Mouse (Mus musculus) heart, adult 9 months (tissue): ENCODE data around the gene Tifa.
A peak's percentile ranks its signal among the peaks of the same experiment; 100 is the strongest.

Experiments used
- DNase-seq, 2 experiments: peaks; one replicate each; pipeline ENCODE4 v3.0.0; 2022; ENCODE audit warnings: low spot score in 2 of 2

Gene Tifa

GRCm38 (mm10) chr3:127823886-127824863, 34.6 kb downstream of the Tifa start:
- DNase-seq: no peak

DNA sequence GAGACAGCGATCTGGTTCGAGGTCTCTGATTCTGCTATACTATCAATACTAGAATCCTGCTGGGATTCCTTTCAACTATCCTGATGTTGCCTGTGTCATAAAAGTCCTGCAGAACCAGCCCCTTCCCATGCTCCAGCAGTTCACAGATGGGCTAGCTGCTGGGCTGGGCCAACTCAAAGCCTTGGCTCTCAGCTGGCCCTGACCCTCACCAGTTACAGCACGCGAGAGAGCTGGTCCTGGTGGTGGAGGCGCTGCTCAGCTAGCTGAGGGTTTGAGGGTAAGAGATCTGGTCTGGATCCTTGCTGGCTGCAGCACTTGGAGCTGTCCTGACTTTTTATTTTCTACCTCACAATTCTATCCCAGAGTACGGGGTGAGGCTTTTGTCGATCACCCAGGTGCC, 36.9 kb downstream of the Tifa start:
- no peak for DNase-seq

GRCm38 (mm10) chr3:127827123-127827522, 37.5 kb downstream of the Tifa start:
- DNase-seq: peak; percentile 20 to 35

GRCm38 (mm10) chr3:127830183-127830582, 40.6 kb downstream of the Tifa start:
- no peak for DNase-seq

DNA sequence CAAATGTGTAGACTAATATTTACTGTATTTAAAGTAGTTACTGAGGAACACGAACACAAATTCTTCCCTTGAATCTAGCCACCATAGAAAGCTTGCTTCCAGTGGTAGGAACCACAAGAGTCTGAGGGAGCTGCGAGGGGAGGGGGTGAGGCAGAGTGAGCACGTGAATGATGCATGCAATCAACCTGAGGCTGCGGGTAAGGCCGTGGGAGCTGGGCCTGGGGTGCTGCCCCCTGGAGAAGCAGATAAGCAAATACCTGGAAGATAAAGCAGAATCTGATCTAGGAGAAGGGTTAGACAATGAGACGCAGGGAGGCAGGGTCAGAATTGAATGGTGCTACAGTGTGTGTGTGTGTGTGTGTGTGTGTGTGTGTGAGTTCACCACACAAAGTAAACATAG, 41.5 kb downstream of the Tifa start:
- no peak for DNase-seq

DNA sequence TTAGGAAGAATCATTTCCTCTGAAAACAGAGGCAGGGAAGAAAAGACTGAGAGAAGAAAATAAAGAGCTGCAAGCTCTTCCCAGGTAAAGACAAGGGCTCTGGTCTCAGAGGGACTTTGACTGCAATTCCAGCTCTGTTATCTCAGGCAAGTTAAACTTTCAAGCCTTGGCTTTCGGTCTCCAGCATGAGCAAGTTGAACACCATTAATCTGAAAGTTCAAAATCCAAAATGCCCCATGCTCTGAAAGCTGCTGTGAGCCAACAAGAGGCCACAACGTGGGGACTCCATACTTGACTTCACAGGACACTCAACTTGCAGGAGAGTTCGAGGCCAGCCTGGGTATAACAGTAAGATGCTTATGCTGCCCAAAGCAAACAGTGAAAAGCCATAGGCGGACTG, 44.4 kb downstream of the Tifa start:
- no peak for DNase-seq

DNA sequence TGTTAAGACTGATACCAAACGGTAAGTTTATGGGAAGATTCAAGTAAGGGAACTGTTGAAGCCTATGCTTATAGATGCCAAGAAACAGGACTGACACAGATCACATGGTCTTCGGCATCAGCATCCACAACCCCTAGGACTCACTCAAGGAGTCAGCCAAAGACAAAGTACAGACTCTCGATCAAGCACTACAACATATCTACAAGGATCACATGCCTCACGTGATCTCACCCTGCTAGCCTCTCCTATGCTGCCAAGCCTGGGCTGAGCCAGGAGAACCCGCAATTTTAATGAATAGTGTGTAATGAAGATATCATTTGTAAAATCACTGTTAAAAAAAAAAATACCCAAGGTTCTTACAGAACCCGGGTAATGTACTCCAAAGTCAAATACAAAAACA, 46.0 kb downstream of the Tifa start:
- no peak for DNase-seq

GRCm38 (mm10) chr3:127836798-127837153, 47.2 kb downstream of the Tifa start:
- DNase-seq: no peak

DNA sequence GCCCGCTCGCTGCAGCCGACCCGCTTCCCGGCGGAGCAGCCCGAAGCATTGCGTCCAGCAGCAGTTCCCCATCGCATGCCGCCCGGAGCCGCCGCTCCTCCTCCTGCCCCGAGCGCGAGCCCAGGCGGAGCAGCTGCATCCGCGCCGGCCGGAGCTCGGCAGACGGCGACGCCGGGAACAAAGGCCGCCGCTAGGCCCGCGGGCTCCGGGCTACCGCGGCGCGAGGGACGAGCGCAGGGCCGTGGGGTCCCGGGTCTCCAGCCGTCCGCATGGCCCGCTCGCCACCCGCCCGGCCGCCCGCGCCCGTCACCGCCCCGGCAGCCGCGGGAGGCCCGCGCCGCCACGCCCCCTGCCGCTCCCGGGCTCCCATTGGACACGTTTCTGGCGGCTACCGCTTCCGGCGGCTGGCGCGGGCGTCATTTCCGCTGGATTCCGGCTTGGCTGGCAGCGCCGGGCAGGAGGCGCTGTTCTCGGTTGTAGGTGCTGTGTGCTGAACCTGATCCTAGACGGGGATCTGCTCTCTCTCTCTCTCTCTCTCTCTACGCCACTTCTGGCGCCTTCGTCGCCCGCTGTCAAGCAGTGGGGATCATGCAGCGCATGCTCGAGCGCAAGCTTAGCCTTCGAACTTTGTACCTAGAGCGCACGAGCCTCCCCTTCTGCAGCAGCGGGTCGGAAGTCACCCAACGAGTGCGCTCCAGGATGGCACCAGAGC, 47.7 kb downstream of the Tifa start, which contains the start of gene Ap1ar:
Ap1ar (minus strand) TSS at position 370 of the 712 bp plus-strand sequence.
- peak; percentile 95 for DNase-seq

DNA sequence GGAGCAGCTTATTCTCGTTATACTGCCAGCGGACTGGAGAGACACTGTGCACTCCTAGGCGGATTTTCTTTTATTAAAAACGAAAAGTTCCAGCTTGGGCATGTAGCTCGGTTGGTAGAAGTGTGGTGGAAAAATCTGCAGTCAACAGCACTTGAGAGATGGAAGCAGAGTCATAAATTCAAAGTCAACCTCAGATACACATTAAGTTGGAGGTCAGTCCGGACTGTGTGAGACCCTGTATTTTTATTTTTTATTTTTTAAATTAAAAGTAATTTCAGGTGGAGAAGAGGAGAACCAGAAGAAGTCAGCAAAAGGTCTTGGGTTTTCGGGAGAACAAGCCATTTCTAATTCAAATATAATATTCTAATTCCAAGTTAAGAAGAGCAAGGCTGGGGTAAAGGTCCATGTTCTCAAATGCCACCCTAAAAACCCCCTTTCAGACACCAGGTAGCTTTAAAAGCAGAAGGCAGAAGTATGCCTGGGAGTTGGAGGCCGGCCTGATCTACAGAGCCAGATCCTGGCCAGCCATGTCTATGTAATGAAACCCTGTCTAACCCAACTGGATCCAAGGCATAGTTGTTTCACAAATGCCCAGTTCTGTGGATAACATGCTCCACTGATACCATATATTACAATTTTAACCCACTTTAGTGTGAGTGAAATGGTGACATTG, 48.5 kb downstream of the Tifa start:
- no peak for DNase-seq

DNA sequence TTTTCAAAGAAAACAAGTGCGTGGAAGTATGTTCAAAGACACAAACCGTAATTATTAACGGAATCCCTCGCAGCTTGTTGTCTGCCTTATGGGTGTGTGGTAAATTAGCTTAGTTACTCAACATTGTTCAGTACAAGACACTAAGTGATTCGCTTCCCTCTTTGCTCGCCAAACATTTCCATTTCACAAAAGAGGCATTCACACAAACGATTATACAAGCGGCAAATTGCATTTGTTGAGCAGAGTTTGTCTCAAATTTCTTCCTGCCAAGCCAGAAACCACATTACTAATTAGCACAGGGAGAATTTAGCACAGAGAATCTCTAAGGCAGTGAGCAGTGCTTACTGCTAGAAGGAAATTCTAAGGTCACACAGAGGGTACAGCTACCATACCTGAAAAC, 52.3 kb downstream of the Tifa start:
- DNase-seq: no peak

GRCm38 (mm10) chr3:127843324-127843940, 53.8 kb downstream of the Tifa start:
- DNase-seq: no peak

- DNase-seq: no peak
These were observed 54.3 kb downstream of the Tifa start for GRCm38 (mm10) chr3:127843941-127844327.

DNA sequence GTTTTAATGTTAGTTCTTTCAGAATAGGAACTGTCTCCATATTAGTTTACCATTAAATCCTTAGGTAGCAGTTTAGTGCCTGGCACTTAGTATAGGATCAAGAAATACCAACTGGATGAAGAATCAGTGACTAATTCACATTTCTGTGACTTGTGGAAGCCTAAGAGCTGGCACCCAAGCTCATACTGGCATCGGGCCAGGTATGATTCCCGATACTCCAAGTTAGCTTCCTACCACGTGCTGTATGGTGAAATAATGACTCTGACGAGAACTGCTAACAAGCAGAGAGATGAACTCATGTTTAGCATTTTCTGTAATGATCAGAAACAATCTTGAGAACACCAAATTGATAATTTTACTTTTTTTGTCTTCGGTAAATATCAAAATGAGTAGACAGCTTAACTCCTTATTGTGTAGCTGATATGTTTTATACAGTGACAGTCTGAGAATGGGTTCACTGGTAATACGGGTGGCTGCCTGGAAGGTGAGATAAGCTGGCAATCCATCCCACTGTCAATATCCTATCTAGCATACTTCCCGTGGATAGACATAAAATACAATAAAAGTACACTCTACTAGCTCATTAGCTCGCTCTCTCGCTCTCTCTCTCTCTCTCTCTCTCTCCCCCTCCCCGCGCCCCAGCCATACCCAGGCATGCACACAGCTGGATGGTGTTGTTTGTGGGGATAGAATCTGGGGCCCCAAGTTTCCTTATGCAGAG, 58.6 kb downstream of the Tifa start:
- DNase-seq: no peak

DNA sequence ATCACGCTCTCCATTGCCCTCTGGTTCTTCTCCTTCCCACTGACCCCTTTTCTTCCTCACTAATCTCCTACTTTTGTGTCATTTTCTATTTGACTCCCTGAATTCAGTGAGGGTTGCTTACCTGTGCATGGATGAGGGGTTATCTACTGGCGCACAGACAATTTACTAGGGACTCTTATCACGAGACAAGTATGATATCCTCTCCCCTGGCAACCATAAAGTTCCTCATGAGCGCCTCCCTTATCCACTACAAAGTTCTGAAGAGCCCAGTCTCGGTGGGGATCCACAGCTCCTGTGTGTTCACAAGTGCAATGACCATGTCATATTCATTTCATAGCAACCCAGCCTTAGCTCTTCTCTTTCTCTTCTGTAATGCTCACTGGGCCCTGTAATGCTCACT, 60.3 kb downstream of the Tifa start:
- DNase-seq: no peak

DNA sequence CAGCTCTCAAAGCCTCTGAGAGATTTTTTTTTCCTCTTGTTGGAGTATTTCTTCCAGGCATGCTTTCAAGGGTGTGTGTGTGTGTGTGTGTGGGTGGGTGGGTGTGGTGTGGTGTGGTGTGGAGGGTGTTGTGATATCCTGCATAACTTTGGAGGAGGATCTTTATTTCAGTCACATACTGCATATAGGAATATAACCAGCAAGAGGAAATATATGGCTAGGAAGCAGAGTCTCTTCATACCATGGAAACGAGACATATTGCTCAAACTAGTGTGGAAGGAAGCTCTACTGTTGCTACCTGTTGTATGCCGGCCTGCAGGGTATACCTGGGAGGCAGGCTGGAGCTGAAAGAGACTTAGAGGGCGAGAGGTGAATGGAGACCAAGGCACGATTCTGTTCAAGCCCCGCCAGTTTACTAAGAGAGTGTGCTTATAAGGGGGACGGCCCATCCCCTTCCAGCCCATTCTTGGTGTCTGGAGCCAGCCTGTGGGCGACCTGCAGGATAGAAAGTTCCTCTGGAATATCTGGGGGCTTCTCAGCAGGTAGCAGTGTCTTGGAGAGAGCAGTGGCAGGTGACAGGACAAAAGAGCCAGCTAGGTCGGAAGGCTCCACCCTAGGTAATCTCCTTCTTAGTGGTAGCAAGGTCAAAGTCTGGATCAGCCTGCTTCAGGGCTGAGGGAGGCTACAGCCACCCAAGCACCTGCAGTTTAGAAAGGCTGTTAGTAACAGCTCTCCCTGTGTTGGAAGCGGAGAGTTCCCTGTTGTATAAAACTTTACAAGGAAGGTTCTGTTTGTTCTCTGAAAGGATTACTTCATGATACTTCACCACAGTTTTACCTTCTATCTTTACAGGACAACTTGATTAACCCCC, 61.4 kb downstream of the Tifa start:
- DNase-seq: no peak

DNA sequence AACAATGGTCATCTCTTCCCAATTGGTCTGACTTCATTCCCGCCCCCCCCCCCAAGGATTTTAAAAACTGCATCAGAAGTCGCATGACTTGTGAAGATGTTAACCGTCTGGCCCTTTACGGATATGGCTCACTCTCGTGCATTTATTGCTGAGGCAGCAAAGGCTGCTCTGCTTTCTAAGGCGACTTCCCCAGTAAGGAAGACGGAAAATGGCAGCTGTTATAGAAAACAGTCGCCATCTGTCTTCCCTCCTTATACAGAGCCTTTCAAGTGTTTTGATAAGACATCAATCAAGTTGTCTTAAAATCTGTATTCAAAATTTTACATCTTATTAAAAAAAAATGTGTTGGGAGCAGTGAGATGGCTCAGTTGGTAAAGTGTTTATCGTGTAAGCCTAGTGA, 63.1 kb downstream of the Tifa start:
- no peak for DNase-seq

GRCm38 (mm10) chr3:127853431-127854206, 64.0 kb downstream of the Tifa start:
- peak; percentile 14 to 58 for DNase-seq

DNA sequence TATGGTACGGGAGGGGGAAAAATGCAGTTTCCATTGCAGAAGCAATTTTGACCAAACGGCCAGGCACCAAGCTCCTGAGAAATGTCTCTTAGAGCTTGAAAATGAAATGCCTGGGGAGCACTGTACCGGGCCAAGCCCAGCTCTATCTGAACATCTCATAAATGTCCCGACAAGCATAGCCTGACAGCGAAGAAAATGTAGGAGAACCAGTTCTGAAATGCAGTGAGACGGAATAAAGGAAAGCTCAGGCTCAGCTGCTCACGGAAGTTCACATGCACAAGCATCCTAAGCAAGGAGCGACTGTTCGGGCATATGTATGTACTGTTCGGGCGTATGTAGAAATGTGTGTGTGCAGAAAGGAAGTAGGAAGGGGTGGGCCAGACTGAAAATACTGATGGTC, 71.7 kb downstream of the Tifa start:
- no peak for DNase-seq

- DNase-seq: no peak
These were observed 72.9 kb downstream of the Tifa start for GRCm38 (mm10) chr3:127862479-127862878.
